Mouse (Mus musculus): ENCODE data around the gene Zfp36.
"Not testable (repeated sequence)": the region's sequence is repeated elsewhere in the genome, so short reads cannot be mapped to it uniquely, and the experiment has no call there.

The Zfp36 gene

DNA sequence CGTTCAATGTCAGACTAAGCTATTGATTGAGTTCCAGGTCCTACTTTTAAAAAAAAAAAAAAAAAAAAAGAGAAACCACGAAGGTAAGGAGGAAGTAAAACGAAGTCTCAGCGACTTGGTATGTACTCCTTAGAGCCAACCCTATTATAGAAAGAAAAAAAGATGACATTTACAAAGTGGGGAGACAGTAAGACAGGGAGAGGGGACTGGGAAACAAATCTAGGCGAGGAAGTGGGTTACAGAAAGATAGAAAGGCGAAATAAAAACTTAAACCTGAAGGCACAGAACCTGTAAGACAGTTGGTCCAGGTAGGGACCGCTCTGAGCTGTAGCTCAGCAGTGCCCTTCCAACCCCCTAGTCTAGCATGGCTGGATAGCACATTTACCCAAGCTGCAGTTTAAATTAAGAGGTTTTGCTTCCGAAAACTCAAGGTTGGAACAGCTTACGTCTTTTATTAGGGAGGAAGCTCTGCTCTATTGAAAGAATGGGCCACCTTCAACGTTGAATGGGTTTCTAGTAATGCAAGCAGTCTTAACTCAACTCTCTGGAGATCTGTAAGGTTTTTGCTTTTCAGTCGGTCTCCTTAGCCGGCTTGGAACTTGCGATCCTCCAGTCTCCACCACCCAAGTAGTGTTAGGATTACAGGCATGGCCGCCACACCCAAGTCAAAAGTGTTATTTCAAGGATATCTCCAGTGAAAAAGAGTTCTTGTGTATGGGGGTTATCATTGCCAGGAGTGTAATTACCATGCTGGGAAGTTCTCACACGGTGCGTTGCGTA is at the start of gene Zfp36:
Gene Zfp36, minus strand, starts transcription at position 17 of the 780 bp plus-strand sequence.
- no peak for DNase-seq

DNA sequence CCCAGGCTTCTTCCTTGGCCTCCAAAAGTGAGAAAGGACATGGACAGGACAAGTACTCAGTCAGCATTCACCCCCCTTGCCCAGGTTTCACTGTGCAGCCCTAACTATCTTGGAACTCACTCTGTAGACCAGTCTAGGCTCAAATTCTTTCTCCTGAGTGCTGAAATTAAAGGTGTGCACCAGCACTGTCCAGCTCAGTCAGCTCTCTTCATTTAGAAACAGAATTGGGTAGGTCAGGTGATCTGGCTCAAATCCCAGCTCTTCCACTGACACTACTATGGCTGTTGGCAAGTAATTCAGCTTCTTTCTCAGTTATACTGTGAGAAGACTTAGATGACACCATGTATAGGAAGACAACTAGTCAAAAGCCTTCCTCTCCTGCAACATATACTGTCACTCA is 47.7 kb upstream of the Zfp36 start:
- peak; percentile 36 to 51 for DNase-seq

DNA sequence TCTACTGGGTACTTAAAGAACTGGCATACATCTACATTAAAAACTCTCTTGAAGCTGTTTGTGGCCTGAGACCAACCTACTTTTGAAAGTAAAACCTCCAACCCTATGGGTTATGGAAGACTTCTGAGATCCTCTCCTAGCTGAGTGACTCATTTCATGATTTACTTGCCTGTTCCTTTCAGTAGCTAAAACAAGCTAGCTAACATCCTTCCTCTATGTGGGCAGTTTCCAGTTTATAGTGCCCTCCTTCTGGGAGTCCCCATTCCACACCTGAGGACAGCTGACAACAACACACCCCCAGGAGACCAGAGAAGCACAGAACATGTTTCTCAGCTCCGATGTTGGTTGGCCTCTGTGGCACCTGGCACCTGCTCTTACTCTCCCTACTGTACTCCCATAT is 43.0 kb upstream of the Zfp36 start:
- DNase-seq = no peak

DNA sequence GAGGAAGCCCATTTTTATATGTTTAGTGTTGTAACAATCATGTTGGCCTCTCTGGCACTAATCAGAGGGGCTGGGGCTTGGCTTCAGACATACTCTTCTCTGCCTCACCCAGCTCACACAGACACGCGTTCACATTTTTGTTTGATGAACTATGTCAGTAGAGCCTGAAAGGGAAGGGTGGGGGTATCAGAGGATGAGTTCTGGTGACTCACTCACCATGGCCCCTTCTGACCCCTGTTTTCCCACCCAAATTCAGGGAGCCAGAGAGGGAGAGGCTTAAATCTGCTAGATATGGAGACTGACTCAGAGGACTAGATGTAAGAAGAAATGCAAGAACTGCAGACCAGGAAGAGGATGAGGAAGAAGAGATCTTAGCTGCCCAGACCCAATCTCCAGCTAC is 39.4 kb upstream of the Zfp36 start:
- no peak for DNase-seq

DNA sequence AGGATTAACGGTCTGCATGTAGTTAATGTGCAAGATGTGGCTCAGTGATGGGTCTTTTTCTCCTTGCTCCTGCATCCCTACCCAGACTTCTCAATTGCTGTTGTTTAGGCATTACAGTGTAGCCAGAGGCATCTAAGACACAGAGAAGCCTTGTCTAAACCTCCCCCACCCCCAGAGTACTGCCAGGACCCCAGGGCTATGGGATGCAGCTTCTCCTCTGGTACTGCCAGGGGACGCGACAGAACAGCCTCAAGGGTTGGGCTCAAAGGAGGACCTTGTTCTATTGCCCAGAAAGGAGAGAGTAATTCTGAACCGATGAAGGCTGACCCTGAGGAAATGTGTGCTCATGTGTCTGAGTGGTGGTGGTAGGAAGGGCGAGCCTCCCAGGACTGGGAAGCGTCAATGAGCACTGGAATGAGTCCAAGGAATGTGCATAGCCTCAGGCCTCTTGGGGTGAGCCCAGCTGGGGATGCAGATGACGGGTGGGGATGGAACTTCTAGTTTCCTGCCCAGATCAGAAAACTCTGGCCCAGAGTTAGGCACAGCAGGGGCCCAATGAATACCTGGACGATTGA is 38.1 kb upstream of the Zfp36 start:
- no peak for DNase-seq

DNA sequence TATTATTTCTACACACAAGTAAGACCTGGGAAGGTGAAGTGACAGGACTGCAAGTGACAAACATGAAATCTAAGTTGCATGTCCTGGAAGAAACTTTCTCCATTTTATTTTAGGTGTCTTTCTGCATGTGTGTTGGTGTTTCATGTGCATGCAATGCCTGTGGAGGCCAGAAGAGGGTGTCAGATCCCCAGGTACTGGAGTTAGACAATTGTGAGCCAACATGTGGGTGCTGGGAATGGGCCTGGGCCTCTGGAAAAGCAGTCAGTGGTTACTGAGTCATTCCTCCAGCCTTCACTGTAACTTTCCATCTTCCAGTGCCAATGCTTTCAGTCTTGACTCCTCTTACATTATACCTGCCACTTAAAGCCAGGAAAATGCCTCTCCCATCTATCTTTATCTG is 37.3 kb upstream of the Zfp36 start:
- no peak for DNase-seq

DNA sequence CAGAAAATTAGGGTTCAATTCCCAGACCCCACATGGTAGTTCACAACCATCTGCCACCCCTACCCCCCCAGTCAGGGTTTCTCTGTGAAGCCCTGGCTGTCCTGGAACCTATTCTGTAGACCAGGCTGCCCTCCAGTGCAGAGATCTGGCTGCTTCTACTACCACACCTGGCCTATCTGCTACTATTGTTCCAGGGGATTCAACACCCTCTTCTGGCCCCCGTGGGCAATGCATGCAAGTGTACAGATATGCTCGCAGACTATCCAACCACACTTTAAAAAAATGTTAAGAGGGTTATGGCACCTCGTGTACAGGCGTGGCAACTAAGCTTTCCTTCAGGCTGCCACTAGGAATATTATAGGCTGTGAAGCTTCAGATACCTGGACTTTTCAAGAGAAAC is 32.8 kb upstream of the Zfp36 start:
- DNase-seq = no peak

DNA sequence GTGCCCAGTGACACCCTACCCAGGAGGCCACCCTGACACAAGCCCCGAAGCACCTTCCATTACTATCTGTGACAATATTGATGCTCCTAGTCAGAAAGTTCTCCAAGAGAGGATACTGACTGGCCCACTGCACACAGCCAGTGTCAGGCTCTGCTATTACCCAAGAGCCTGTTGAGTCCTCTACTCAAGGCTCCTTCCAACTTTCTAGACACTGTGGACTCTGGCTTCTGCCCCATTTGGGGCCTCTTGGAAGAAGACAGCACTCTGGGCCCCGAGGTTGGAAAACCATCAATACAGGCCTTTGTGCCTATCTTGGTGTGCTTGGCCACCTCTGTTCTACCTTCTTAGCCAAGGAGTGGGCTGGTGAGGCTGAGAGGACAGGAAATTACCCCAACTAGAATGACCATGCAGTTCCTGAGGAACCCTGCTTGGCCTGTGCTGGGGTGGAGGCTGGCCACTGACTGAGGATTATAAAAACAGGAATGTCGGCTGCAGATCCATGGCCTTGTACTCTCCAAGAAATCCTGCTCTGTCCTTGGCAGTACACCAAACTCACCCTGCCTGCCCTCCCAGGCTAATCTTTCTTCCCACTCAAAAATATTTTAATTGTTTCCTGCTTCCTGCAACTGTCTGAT is 30.9 kb upstream of the Zfp36 start:
- no peak for DNase-seq

DNA sequence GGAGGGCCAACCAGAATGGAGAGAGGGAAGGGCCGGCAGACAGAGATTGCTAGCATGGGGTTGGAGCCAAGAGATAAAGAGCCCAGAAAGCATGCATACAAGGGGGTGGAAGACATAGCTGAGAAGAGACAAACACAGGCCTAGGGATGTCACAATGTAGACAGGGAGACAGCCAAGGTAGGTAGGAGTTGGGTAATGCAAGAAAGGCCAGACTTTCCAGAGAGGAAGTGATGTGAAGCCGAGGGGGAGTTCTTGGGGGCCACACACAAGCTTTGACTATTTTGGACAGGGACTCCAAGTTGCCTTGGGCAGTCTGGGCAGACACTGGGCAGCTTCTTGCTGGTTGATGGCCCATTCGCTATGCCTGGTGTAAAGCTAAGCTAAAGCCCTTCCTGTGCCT is 21.9 kb upstream of the Zfp36 start:
- DNase-seq = no peak

DNA sequence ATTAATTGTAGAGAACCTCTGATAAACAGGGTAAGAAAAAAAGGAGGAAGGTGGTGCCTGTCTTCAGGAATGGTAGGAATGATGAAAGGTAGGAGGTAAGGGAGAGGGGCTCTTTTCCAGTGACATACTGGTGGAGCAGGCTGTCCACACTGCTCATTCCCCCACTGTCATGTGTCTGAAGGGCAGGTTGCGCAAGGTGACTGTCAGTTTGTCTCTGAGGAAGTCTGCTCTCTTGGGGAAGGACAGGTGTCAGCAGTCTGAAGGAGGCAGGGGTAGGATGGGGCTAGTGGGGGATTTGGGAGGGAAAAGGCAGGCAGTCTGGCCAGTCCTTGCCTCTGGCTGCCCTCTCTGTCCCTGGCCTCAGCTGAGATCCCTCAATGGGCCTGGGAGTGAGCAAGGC is 21.0 kb upstream of the Zfp36 start:
- DNase-seq = no peak

DNA sequence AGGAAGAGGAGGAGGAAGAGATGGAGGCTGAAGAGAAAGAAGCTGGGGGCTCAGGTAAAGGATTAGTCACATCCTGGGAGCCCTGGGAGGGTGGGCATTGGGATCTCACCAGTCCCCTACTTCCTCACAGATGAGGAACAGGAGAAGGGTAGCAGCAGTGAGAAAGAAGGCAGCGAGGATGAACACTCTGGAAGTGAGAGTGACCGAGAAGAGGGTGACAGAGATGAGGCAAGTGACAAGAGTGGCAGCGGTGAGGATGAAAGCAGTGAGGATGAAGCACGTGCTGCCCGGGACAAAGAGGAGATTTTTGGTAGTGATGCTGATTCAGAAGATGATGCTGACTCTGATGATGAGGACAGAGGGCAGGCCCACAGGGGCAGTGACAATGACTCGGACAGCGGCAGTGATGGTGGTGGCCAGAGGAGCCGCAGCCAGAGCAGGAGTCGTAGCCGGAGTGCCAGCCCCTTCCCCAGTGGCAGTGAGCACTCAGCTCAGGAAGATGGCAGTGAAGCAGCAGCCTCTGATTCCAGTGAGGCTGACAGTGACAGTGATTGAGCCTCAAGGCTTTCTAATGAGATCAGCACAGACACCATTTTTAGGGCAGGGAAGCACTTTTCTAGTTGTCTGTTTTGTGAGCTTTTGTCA is 18.8 kb upstream of the Zfp36 start:
- DNase-seq = no peak

DNA sequence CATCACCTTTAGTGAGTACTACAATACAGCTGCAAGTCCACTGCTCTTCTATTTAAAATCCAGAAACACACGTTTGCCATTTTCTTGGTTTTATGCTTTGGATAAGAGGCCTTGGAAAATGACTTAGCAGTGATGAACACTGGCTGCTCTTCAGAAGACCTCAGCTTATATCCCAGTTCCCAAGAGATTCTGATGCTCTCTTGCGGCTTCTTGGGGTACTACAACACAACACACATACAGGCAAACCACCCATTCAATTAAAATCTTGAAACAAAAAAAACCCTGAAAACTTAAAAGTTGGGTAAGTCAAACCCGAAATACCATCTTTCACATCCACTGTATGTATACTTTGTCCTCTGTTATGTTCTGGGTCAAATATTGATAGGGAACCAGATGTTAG is 17.9 kb upstream of the Zfp36 start:
- no peak for DNase-seq

DNA sequence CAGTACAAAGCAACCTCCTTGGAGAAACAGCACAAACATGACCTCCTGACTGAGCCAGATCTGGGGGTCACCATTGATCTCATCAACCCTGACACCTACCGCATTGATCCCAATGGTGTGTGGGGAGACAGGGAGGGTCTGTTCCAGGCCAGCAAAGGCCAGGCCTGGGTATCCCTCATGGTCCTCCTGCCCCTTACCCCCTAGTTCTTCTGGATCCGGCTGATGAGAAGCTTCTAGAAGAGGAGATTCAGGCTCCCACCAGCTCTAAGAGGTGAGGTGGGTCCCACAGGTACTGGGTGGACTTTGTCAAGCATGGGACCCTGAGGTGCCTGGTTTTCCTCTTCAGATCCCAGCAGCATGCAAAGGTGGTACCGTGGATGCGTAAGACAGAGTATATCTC is 15.4 kb upstream of the Zfp36 start:
- DNase-seq = no peak

DNA sequence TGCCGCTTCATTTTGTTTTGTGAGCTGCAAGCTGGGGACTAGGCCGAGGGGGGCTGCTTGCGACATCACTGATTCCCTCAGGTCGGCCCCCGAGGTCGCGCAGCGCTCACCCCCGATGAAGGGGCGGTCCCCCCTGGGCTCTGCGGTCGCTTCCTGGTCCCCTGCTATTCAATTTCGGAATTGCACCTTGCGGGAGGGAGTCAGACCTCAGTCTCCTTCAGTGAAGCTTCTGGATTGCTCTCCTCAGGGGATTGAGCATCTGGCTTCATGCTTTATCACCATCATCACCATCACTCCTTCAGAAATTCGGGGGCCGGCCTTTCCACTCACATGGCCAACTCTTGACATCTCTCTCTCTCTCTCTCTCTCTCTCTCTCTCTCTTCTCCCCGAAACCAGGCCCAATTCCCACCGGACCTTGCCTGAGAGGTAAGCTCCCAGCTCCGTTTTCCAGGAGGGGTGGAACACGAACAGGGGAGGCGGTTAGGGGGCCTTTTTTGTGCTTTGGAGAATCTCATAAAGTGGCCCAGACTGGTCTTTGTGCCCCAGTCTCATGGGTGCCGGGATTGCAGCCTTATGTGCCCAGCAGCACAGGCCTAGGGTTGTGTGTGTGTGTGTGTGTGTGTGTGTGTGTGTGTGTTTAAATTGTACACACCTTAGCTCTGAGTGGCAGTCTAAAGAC is 13.4 kb upstream of the Zfp36 start:
- DNase-seq = no peak

DNA sequence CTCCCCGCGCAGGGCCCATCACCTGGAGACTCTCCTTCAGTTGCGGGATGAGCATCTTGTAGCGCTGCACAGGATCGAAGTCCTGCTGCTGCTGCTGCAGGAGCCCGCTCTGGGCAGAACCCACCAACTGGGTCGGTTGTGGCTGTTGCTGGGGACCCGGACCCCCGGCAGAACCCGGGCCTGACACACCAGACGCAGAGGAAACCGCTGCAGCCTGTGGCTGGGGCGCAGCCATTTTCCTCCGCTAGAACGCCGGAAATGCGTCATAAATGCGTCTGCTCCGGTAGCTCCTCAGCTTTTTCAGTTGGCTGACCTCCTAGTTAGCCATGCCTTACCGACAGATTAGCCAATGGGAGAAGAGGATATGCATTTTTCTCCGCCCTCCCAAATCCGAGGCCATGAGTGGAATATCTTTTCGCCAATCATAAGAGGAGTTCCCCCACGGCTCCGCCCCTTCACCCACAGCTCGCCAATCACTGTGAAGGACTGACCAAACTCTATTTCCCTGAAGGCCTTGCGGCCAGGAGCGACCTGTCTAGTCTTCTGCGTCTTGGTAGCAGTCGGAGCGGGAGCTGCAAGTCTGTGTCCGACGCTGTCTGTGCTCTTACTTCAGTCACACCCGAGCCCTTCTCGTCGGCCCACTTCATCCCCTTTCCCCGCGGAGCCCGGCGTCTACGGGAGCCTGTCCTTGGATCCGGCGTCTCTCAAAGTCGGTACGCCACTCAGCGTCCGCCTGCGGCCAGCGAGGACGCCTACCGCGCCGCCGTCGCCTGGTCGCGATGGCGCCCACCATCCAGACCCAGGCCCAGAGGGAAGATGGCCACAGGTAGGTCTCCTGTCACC is 12.6 kb upstream of the Zfp36 start, which contains the start of the genes Med29 and Paf1:
Gene Med29, minus strand, starts transcription at position 280 of the 843 bp plus-strand sequence.
Gene Paf1, plus strand, starts transcription at position 523 of the 843 bp plus-strand sequence.
- DNase-seq = peak; percentile 94 to 99

DNA sequence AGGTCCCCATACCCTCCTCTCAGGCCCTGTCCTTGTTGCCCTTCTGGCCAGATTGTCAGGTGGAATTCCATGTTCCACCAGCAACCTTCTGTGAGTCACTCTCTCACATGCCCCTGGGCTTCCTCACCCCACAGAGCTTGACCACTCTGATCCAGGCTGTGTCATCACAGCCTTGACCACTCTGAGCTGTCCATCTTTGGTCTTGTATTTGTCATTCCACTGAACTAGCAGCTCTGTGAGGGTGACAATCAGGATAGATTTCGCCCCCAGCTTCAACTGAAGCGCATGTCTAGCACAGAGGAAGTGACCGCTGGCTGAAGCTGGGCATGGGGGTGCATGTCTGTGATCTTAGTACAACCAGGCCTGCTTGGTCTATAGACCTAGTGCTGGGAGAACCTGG is 10.3 kb upstream of the Zfp36 start:
- DNase-seq = no peak

DNA sequence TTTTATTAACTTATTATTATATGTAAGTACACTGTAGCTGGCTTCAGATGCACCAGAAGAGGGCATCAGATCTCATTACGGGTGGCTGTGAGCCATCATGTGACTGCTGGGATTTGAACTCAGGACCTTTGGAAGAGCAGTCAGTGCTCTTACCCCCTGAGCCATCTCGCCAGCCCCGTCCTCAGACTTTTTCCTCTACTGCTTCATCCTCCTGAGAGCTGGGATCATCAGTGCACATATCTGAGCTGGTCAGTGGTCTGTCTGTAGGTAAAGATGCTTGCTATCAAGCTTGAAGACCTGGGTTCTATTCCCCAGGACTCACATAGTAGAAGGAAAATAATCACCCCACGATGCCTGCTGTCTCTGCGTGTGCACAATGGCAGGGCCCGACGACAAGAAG is 7.3 kb upstream of the Zfp36 start:
- not testable (repeated sequence) for DNase-seq

DNA sequence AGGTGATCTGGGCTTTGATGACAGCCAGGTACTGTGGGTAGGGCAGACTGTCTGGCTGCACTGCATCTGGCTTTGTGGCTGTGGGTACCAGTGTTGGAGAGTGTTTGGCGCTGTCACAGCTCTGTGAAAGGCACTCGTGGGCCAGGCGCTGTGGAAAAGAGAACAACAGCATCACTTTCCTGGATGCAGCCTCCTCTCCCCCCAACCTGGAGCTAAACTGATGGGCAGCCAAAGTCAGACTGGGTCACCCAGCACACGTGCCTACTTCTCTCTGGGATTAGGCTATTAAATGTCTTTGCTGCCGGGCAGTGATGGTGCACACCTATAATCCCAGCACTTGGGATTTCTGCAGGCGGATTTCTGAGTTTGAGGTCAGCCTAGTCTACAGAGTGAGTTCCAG is 6.8 kb upstream of the Zfp36 start:
- DNase-seq = not testable (repeated sequence)

DNA sequence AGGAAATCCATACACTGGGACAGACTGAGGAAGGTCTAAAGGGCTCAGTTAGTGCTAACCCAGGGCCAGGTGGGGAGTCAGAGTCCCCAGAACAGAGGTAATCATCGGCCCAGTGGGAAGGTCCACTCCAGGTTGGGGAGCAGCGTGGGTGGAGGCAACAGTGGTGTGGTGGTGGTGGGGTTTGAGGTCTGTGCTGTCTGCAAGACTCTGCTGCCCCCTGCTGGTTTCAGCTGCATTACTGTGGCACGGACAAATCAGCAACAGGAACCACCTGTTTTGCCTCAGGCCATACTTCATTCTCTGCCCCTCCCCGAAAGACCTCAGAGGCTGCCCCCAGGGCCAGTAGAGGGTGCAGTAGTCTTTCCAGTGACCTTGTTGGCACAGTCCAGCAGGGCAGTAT is 6.4 kb upstream of the Zfp36 start:
- peak; percentile 68 to 76 for DNase-seq

DNA sequence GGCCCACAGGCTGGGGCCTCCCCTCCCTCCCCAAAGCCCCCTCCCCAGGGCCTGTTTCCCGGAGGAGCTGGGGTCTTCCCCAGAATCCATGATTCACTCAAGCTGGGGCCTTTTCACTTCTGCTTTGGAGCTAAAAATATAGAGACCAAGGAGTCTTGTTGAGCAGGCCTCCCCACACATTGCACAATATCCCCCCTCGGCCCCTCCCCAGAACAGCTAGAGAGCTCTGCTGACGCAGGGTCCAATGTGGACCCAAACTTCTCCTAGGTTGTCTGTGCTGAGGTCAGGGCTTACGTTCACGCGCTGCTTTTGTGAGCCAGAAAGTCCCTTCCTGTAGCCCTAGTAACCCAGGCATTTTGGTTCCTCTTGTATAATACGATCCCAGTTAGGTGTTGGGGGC is 6.0 kb upstream of the Zfp36 start:
- DNase-seq = no peak

DNA sequence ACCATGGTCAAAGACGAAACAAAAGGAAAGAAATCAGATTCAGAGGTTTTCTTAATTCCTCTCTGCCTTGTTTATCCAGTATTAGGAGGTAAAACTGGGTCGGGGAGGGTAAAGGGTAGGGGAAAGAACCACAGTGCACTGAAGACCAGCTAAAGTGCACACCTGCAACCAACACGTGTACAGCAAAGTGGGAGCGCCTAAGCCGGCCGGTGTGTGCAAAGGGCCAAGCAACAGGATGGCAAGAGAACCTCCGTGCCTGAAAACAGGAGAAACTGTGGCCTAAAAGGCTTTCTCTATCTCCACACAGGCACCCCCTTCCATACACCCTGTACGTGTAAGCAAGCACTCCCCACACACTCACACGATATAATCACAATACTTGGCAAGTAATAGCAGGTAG is 5.1 kb upstream of the Zfp36 start:
- no peak for DNase-seq

DNA sequence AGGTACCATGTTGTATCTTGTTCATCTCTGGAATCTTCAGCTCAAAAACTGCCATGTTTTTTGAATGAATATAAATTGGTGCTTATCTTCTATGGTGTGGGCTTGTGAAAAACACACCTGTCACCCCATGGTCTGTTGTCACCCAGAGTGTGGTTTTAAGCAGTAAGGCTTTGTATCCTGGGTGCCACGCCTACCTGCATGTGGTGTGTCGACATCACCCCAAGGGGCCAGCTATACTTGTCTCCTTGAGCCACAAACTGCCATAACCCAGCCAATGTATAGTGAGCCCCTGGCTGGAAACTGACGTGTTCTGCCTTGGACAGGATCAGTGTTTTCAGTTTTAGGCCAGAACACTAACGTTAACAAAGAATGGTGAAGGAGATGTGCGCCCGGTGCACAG is 4.1 kb upstream of the Zfp36 start:
- no peak for DNase-seq
